Mouse (Mus musculus) heart, embryonic 14.5 days (tissue): ENCODE measurements around the gene Atxn3. TPM values are rescaled to one million over a fixed set of nuclear protein-coding genes. Genes with fewer than 3 reads are reported as not detected.

Experiments
- ATAC-seq: fragments of 200-750 bp; cut with Nextera tagmentation; 2 replicates; pipeline ENCODE4 v1.8.0; 2017; ENCODE audit warnings: low read depth, moderate TSS enrichment; ENCODE audit not compliant: insufficient number of reproducible peaks, insufficient read depth, low FRiP score
- H3K27ac ChIP-seq, 2 experiments: fragments of 200-500 bp in 1 of 2; fragments of 300-500 bp in 1 of 2; sonication (generic) in 1 of 2; replicated peaks in 1 of 2; 2 replicates each; pipeline ENCODE4 v1.5.1; 2012 to 2014; ENCODE audit warnings: low read depth in 2 of 2, low read length in 2 of 2, control low read depth in 1 of 2, mild to moderate bottlenecking in 1 of 2, mixed read lengths in 1 of 2; ENCODE audit not compliant: control insufficient read depth in 1 of 2, insufficient read depth in 1 of 2
- H3K27me3 ChIP-seq: fragments of 300-500 bp; sonication (generic); 2 replicates; pipeline ENCODE4 v1.6.1; 2014; ENCODE audit warnings: mild to moderate bottlenecking, low read length, control low read depth; ENCODE audit not compliant: control insufficient read depth, insufficient read depth
- H3K36me3 ChIP-seq: fragments of 300-500 bp; sonication (generic); 2 replicates; pipeline ENCODE4 v1.6.1; 2014; ENCODE audit warnings: mild to moderate bottlenecking, control low read depth, low read length, mixed read lengths; ENCODE audit not compliant: control insufficient read depth, insufficient read depth
- H3K4me1 ChIP-seq, 2 experiments: fragments of 200-500 bp in 1 of 2; fragments of 300-500 bp in 1 of 2; sonication (generic) in 1 of 2; 2 replicates each; pipeline ENCODE4 v1.6.1; 2012 to 2014; ENCODE audit warnings: low read length in 2 of 2, control low read depth in 1 of 2, mixed read lengths in 1 of 2; ENCODE audit not compliant: control insufficient read depth in 2 of 2, insufficient read depth in 2 of 2
- H3K4me2 ChIP-seq: fragments of 300-500 bp; sonication (generic); 2 replicates; pipeline ENCODE4 v1.6.1; 2014; ENCODE audit warnings: mild to moderate bottlenecking, low read length
- H3K4me3 ChIP-seq, 2 experiments: fragments of 200-500 bp in 1 of 2; fragments of 300-500 bp in 1 of 2; sonication (generic) in 1 of 2; 2 replicates each; pipeline ENCODE4 v1.5.1; 2012 to 2014; ENCODE audit warnings: low read length in 2 of 2, mild to moderate bottlenecking in 2 of 2, control low read depth in 1 of 2, low read depth in 1 of 2, moderate library complexity in 1 of 2; ENCODE audit not compliant: control insufficient read depth in 1 of 2, insufficient read depth in 1 of 2
- H3K9ac ChIP-seq: fragments of 300-500 bp; sonication (generic); 2 replicates; pipeline ENCODE4 v1.6.1; 2014; ENCODE audit warnings: mild to moderate bottlenecking, low read length
- H3K9me3 ChIP-seq: fragments of 300-500 bp; sonication (generic); 2 replicates; pipeline ENCODE4 v1.6.1; 2016; ENCODE audit warnings: low read length, control low read depth; ENCODE audit not compliant: control insufficient read depth
- WGBS: fragments of 180-500 bp; shearing (Covaris S2); extraction: QIAGEN DNeasy Blood & Tissue Kit; methylation state at CpG from one replicate; pipeline ENCODE4 v1.1.7; 2014; 5-methylcytosine and 5-hydroxymethylcytosine counted together
- polyA plus RNA-seq: library from polyadenylated mRNA; unstranded; fragments of >200 nt; fragmentation: Nextera tagmentation; extraction: Ambion mirVana; gene quantifications from 2 replicates; pipeline ENCODE4 v1.2.1, GENCODE M21; 2014

Atxn3 gene
- polyA plus RNA-seq, 1 experiment from 2014 or later = 10.2 TPM

- no peak overlapping the region for H3K4me2 ChIP-seq
- no peaks in the 10 kb centered on the region for H3K27me3 ChIP-seq
- no peak overlapping the region for H3K27ac ChIP-seq
- no peak overlapping the region for H3K4me3 ChIP-seq
- no peaks in the 10 kb centered on the region for H3K9me3 ChIP-seq
- peaks cover 16 to 29% of the 10 kb centered on the region in 2 experiments for H3K4me1 ChIP-seq
- peaks cover 46% of the 10 kb centered on the region for H3K36me3 ChIP-seq
- ATAC-seq = no peak
- H3K9ac ChIP-seq = no peak overlapping the region
- 95% methylated on average over 2 of the region's 2 CpGs for WGBS
Observed at GRCm38 (mm10) chr12:101981559-101981958, 23.5 kb upstream of the Atxn3 start.

- 42% methylated on average over 5 of the region's 5 CpGs for WGBS
- no peak for ATAC-seq
- Histone ChIP-seq H3K4me3 (no peak overlapping the region), H3K4me2 (no peak overlapping the region), H3K36me3 (peaks cover 34% of the 10 kb centered on the region), H3K9me3 (no peaks in the 10 kb centered on the region), H3K27ac (no peak overlapping the region), H3K27me3 (no peaks in the 10 kb centered on the region), H3K4me1 (peaks cover 16 to 30% of the 10 kb centered on the region in 2 experiments), H3K9ac (no peak overlapping the region)
Observed at GRCm38 (mm10) chr12:101980266-101980665, 22.2 kb upstream of the Atxn3 start.

GRCm38 (mm10) chr12:101979213-101979750 lies 21.2 kb upstream of the Atxn3 start:
- Histone ChIP-seq H3K4me1 (peaks cover 16 to 30% of the 10 kb centered on the region in 2 experiments), H3K27me3 (no peaks in the 10 kb centered on the region), H3K9me3 (no peaks in the 10 kb centered on the region), H3K27ac (no peak overlapping the region), H3K9ac (no peak overlapping the region), H3K4me2 (no peak overlapping the region), H3K36me3 (peaks cover 24% of the 10 kb centered on the region), H3K4me3 (no peak overlapping the region)
- WGBS = 82% methylated on average over 8 of the region's 8 CpGs
- ATAC-seq = no peak

GRCm38 (mm10) chr12:101978588-101978987 lies 20.5 kb upstream of the Atxn3 start:
- H3K9ac ChIP-seq = no peak overlapping the region
- ATAC-seq = no peak
- 91% methylated on average over 1 of the region's 1 CpGs for WGBS
- no peak overlapping the region for H3K4me2 ChIP-seq
- H3K27me3 ChIP-seq = no peaks in the 10 kb centered on the region
- H3K4me3 ChIP-seq = no peak overlapping the region
- no peaks in the 10 kb centered on the region for H3K9me3 ChIP-seq
- peaks cover 17% of the 10 kb centered on the region for H3K36me3 ChIP-seq
- no peak overlapping the region for H3K27ac ChIP-seq
- H3K4me1 ChIP-seq = peaks cover 16 to 30% of the 10 kb centered on the region in 2 experiments

GRCm38 (mm10) chr12:101978162-101978561 lies 20.1 kb upstream of the Atxn3 start:
- Histone ChIP-seq H3K9me3 (no peaks in the 10 kb centered on the region), H3K27ac (no peak overlapping the region), H3K27me3 (no peaks in the 10 kb centered on the region), H3K4me3 (no peak overlapping the region), H3K36me3 (peaks cover 13% of the 10 kb centered on the region), H3K4me2 (no peak overlapping the region), H3K9ac (no peak overlapping the region), H3K4me1 (peaks cover 16 to 30% of the 10 kb centered on the region in 2 experiments)
- 69% methylated on average over 5 of the region's 5 CpGs for WGBS
- no peak for ATAC-seq

- H3K9me3 ChIP-seq = no peaks in the 10 kb centered on the region
- no peaks in the 10 kb centered on the region for H3K27me3 ChIP-seq
- H3K27ac ChIP-seq = no peak overlapping the region
- H3K4me1 ChIP-seq = peaks cover 16 to 30% of the 10 kb centered on the region in 2 experiments
- H3K9ac ChIP-seq = peak overlapping the region; percentile 87; the same call in 1 of the 2 replicates
- 90% methylated on average over 10 of the region's 10 CpGs for WGBS
- ATAC-seq = no peak
- H3K36me3 ChIP-seq = peaks cover 6% of the 10 kb centered on the region
- peak overlapping the region; percentile 90 for H3K4me2 ChIP-seq
- H3K4me3 ChIP-seq = peak overlapping the region in 1 of 2 experiments; percentile 79; a peak in 1 of 4 replicates
Observed at GRCm38 (mm10) chr12:101977404-101977915, 19.4 kb upstream of the Atxn3 start.

GRCm38 (mm10) chr12:101976651-101977403 lies 18.8 kb upstream of the Atxn3 start:
- H3K9ac ChIP-seq = peak overlapping the region; percentile 87
- H3K9me3 ChIP-seq = no peaks in the 10 kb centered on the region
- H3K36me3 ChIP-seq = peaks cover 7% of the 10 kb centered on the region
- ATAC-seq = no peak
- peak overlapping the region; percentile 84 to 87 for H3K27ac ChIP-seq
- H3K4me3 ChIP-seq = peak overlapping the region; percentile 79 to 88
- H3K4me2 ChIP-seq = peak overlapping the region; percentile 90
- H3K27me3 ChIP-seq = no peaks in the 10 kb centered on the region
- H3K4me1 ChIP-seq = peaks cover 16 to 30% of the 10 kb centered on the region in 2 experiments
- 25% methylated on average over 13 of the region's 13 CpGs for WGBS
